Mouse (Mus musculus) forebrain, embryonic 16.5 days (tissue): ENCODE results near the gene Slc25a48. TPM values are rescaled to one million over a fixed set of nuclear protein-coding genes. Genes with fewer than 3 reads are reported as not detected.

Experiments
- ATAC-seq: fragments of 200-750 bp; cut with Nextera tagmentation; 2 replicates; pipeline ENCODE4 v1.8.0; 2017; ENCODE audit warnings: mild to moderate bottlenecking, moderate library complexity
- H3K27ac ChIP-seq: fragments of 300-500 bp; sonication (generic); 2 replicates; pipeline ENCODE4 v1.5.1; 2014; ENCODE audit warnings: low read length, control low read depth
- H3K27me3 ChIP-seq: fragments of 300-500 bp; sonication (generic); replicated peaks from 2 replicates; pipeline ENCODE4 v1.6.1; 2014; ENCODE audit warnings: low read length; ENCODE audit not compliant: control insufficient read depth, insufficient read depth
- H3K36me3 ChIP-seq: fragments of 300-500 bp; sonication (generic); 2 replicates; pipeline ENCODE4 v1.6.1; 2014; ENCODE audit not compliant: control insufficient read depth, insufficient read depth
- H3K4me1 ChIP-seq: fragments of 300-500 bp; sonication (generic); replicated peaks from 2 replicates; pipeline ENCODE4 v1.6.1; 2014; ENCODE audit warnings: low read length; ENCODE audit not compliant: control insufficient read depth, insufficient read depth
- H3K4me2 ChIP-seq: fragments of 300-500 bp; sonication (generic); 2 replicates; pipeline ENCODE4 v1.6.1; 2014; ENCODE audit warnings: mild to moderate bottlenecking, low read length, control low read depth
- H3K4me3 ChIP-seq: fragments of 300-500 bp; sonication (generic); replicated peaks from 2 replicates; pipeline ENCODE4 v1.5.1; 2014; ENCODE audit warnings: mild to moderate bottlenecking, low read length, control low read depth
- H3K9ac ChIP-seq: fragments of 300-500 bp; sonication (generic); replicated peaks from 2 replicates; pipeline ENCODE4 v1.6.1; 2014; ENCODE audit warnings: low read depth, low read length, control low read depth
- H3K9me3 ChIP-seq: fragments of 300-500 bp; sonication (generic); 2 replicates; pipeline ENCODE4 v1.6.1; 2016; ENCODE audit warnings: low read length; ENCODE audit not compliant: control insufficient read depth
- WGBS: fragments of 180-500 bp; shearing (Covaris S2); extraction: QIAGEN DNeasy Blood & Tissue Kit; methylation state at CpG from one replicate; pipeline ENCODE4 v1.1.7; 2014; 5-methylcytosine and 5-hydroxymethylcytosine counted together
- polyA plus RNA-seq: library from polyadenylated mRNA; unstranded; fragments of >200 nt; fragmentation: Nextera tagmentation; extraction: Ambion mirVana; gene quantifications from 2 replicates; pipeline ENCODE4 v1.2.1, GENCODE M21; 2015

The Slc25a48 gene
- polyA plus RNA-seq, 1 experiment from 2014 or later, result not detected

DNA sequence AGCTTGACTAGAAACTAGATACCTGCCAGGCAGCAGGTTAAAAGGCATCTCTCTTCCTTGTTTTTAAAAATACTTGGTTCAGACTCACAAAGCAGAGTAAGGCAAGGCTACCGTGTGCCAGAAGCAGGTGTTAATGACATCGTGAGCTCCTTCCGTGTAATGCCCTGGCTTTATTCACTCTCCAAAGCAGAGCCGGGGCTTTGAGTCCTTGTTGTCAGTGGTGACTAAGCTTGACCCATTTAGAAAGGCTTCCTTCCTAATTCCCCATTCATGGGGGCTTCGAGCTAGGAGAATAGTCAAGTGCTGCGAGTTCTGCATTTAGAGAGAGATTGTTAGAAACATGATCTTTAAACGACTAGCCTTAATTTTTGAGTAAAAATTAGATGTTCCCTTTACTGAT, 78.7 kb downstream of the Slc25a48 start:
- H3K9me3 ChIP-seq, result no peaks in the 10 kb centered on the region
- no peaks in the 10 kb centered on the region for H3K4me1 ChIP-seq
- no peaks in the 10 kb centered on the region for H3K36me3 ChIP-seq
- H3K27me3 ChIP-seq, result no peaks in the 10 kb centered on the region
- no peak overlapping the region for H3K27ac ChIP-seq
- ATAC-seq, result no peak
- H3K4me2 ChIP-seq, result no peak overlapping the region
- 5% methylated on average over 7 of the region's 7 CpGs for WGBS
- H3K4me3 ChIP-seq, result no peak overlapping the region
- no peak overlapping the region for H3K9ac ChIP-seq

DNA sequence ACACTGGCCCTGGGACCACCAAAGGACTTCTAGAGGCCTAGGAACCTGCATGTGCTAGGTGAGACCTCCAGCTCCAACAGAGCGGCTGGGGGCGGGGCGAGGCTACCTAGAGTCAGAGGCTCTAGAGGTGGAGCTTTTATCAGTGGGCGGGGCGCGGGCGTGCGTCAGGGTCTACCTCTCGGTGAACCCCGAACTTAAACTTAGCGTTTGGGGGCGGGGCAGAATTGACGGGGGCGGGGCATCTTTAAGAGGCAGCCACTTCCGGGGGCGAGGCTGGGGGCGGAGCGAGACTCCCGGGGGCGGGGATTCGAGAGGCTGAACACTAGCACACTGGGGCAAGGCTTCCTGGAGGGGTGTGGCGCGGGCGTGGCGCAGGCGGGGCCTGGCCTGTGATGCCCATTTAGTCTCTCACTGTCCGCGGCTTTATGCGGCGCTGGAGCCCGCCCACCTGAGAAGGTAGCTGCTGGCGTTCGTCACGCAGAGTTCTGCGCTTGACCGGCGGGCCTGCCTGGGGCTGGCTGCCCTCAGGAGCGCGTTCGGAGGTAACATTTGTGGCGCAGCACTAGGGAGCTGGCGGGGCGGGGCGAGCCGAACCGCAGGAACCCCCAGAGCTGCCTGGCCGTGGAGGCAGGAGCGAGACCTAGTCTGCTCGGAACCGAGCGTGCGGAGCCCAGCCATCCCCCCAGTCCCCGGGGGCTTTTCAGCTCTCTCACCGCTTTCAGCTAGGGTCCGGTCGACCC, 84.1 kb downstream of the Slc25a48 start, which contains the start of gene Fbxl21:
Fbxl21 (plus strand) TSS at position 392 of the 740 bp plus-strand sequence.
- Histone ChIP-seq H3K27ac (no peak within 1 kb of the TSS), H3K4me3 (peak within 1 kb of the TSS; percentile 73), H3K36me3 (no peaks in the 10 kb centered on the region), H3K9me3 (no peaks in the 10 kb centered on the region), H3K27me3 (no peaks in the 10 kb centered on the region), H3K4me1 (0 out of 2 replicates have a peak, but pooled peaks cover 3% of the 10 kb centered on the region), H3K4me2 (peak within 1 kb of the TSS; percentile 90), H3K9ac (peak within 1 kb of the TSS; percentile 70)
- ATAC-seq, result peak; percentile 99
- under 1% methylated on average over 56 of the region's 56 CpGs for WGBS

DNA sequence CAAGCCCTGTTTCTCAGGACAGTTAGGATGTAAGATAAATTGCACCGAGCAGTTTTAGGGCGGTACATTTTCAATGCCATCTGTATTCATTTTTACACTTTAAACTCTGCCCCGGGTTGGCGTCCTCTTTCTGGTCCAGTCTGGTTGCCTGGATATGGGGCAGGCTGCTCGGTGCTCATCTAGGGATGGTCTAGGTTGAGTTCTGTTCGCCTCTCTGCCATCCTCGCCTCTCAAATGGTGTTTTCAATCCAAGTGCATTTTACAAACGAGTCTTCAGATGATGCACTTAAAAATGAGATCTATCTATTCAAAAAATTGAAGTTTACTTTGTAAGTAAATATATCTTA, 84.6 kb downstream of the Slc25a48 start:
- H3K4me2 ChIP-seq, result peak overlapping the region; percentile 90
- H3K36me3 ChIP-seq, result no peaks in the 10 kb centered on the region
- no peak overlapping the region for H3K27ac ChIP-seq
- peak overlapping the region; percentile 73 for H3K4me3 ChIP-seq
- peak; percentile 8; the same call in 1 of the 2 replicates for ATAC-seq
- peak overlapping the region; percentile 70 for H3K9ac ChIP-seq
- 0 out of 2 replicates have a peak, but pooled peaks cover 3% of the 10 kb centered on the region for H3K4me1 ChIP-seq
- no peaks in the 10 kb centered on the region for H3K27me3 ChIP-seq
- H3K9me3 ChIP-seq, result no peaks in the 10 kb centered on the region
- whole genome bisulfite sequencing, result 6% methylated on average over 8 of the region's 8 CpGs

Other genes starting within 250 kb of the Slc25a48 start
- gene Neurog1, start 186.2 kb upstream of the Slc25a48 start, polyA plus RNA-seq, result 2.3 and 2.6 TPM in 2 replicates
- 12.8 and 20.9 TPM in 2 replicates for gene Cxcl14, start 141.8 kb upstream of the Slc25a48 start, polyA plus RNA-seq
- not detected in 2 replicates for gene Gm3045, start 11.8 kb upstream of the Slc25a48 start, polyA plus RNA-seq
- not detected in 2 replicates for gene Il9, start 43.9 kb downstream of the Slc25a48 start, polyA plus RNA-seq
- 1.8 and 2.9 TPM in 2 replicates for gene Fbxl21, start 84.1 kb downstream of the Slc25a48 start, polyA plus RNA-seq
- not detected in 2 replicates for gene Lect2, start 110.1 kb downstream of the Slc25a48 start, polyA plus RNA-seq
- 3.8 and 4.7 TPM in 2 replicates for gene Tgfbi, start 171.2 kb downstream of the Slc25a48 start, polyA plus RNA-seq